Mouse (Mus musculus): ENCODE data around the gene Foxj1. TPM values are rescaled to one million over a fixed set of nuclear protein-coding genes. Genes with fewer than 3 reads are reported as not detected.

The Foxj1 gene
- polyA plus RNA-seq, 1 experiment from 2014 or later = 2.0 TPM

DNA sequence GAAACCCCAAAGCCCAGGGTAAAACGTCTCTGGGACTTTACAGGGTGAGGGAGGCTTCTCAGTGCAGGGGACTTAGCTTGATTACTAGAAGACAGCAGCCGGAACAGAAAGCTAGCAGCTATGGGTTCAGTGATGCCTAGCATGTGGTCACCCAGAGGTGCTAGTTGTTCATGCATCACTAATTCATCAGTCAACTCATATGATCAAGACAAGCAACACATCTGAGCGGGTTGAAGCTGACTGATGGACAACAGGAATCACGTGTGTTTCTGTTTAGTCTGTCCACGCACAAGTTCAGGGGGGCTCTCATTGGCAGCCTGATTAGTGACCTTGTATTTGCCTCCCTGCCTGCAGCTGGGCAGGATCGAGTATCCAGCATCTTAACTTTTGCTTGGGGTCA is 51.2 kb downstream of the Foxj1 start:
- WGBS = 53% methylated on average over 6 of the region's 6 CpGs
- Histone ChIP-seq H3K4me3 (ENCODE audit: low read length) (no peak overlapping the region), H3K27me3 (ENCODE audit: control insufficient read depth, insufficient read depth, low read length) (peaks cover 55% of the 10 kb centered on the region), H3K9me3 (replicated peaks; ENCODE audit: control insufficient read depth, low read length) (no peaks in the 10 kb centered on the region), H3K9ac (ENCODE audit: low read length) (no peak overlapping the region), H3K36me3 (ENCODE audit: control insufficient read depth, insufficient read depth) (peaks cover 8% of the 10 kb centered on the region; the same call in 1 of the 2 replicates), H3K4me2 (ENCODE audit: low read depth, low read length) (no peak overlapping the region), H3K27ac (ENCODE audit: low read length) (no peak overlapping the region), H3K4me1 (ENCODE audit: control insufficient read depth, insufficient read depth, low read length) (peaks cover 8% of the 10 kb centered on the region)
- no peak for ATAC-seq (replicated peaks; ENCODE audit: extremely low read depth, insufficient read depth, low FRiP score)

DNA sequence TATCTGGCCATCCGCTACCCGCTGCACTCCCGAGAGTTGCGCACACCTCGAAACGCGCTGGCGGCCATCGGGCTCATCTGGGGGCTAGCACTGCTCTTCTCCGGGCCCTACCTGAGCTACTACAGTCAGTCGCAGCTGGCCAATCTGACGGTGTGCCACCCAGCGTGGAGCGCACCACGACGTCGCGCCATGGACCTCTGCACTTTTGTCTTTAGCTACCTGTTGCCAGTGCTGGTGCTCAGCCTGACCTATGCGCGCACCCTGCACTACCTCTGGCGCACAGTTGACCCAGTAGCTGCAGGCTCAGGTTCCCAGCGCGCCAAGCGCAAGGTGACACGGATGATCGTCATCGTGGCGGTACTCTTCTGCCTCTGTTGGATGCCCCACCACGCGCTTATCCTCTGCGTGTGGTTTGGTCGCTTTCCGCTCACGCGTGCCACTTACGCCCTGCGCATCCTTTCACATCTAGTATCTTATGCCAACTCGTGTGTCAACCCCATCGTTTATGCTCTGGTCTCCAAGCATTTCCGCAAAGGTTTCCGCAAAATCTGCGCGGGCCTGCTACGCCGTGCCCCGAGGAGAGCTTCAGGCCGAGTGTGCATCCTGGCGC is 52.2 kb downstream of the Foxj1 start:
- H3K4me3 ChIP-seq (ENCODE audit: low read length) = no peak overlapping the region
- H3K9ac ChIP-seq (ENCODE audit: low read length) = no peak overlapping the region
- H3K4me1 ChIP-seq (ENCODE audit: control insufficient read depth, insufficient read depth, low read length) = peaks cover 8% of the 10 kb centered on the region
- peaks cover 55% of the 10 kb centered on the region for H3K27me3 ChIP-seq (ENCODE audit: control insufficient read depth, insufficient read depth, low read length)
- H3K36me3 ChIP-seq (ENCODE audit: control insufficient read depth, insufficient read depth) = 0 out of 2 replicates have a peak, but pooled peaks cover under 1% of the 10 kb centered on the region
- no peak overlapping the region for H3K27ac ChIP-seq (ENCODE audit: low read length)
- H3K4me2 ChIP-seq (ENCODE audit: low read depth, low read length) = no peak overlapping the region
- no peak for ATAC-seq (replicated peaks; ENCODE audit: extremely low read depth, insufficient read depth, low FRiP score)
- 10% methylated on average over 48 of the region's 48 CpGs for WGBS
- H3K9me3 ChIP-seq (replicated peaks; ENCODE audit: control insufficient read depth, low read length) = no peaks in the 10 kb centered on the region

DNA sequence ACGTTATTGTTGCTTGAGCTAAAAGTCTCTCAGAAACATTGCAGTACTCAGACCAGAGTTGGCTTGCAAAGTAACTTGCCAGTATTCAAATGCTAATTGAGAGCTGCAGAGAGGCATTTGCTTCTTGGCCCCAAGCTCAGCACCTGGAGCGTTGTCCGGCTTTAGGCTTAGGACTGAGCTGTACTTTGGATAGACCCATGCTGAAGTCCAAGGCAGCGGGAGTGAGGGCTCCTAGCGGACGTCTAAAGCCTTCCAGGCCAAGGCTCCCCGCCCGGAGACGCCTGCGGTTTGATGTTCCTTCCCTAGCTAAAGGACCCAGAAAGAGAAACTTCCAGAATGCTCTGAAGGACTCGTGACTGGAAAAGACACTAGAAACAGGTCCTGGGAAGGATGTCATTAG is 53.1 kb downstream of the Foxj1 start:
- H3K4me3 ChIP-seq (ENCODE audit: low read length) = peak overlapping the region; percentile 46
- WGBS = 2% methylated on average over 11 of the region's 11 CpGs
- no peak for ATAC-seq (replicated peaks; ENCODE audit: extremely low read depth, insufficient read depth, low FRiP score)

DNA sequence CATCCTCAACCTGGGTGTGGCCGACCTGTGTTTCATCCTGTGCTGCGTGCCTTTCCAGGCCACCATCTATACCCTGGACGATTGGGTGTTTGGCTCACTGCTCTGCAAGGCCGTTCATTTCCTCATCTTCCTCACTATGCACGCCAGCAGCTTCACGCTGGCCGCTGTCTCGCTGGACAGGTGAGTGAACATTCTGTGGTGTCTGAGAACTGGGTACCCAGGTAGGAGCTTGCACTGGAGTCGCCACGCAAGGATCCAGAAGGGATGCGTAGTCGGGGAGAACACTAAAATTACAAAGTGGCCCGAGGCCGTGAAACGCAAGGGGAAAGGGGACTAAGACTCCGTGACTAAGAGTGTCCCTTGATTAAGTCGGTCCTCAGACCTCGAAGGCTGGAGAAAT is 53.5 kb downstream of the Foxj1 start:
- peak overlapping the region; percentile 65 for H3K4me2 ChIP-seq (ENCODE audit: low read depth, low read length)
- no peaks in the 10 kb centered on the region for H3K36me3 ChIP-seq (ENCODE audit: control insufficient read depth, insufficient read depth)
- no peak overlapping the region for H3K27ac ChIP-seq (ENCODE audit: low read length)
- peaks cover 55% of the 10 kb centered on the region for H3K27me3 ChIP-seq (ENCODE audit: control insufficient read depth, insufficient read depth, low read length)
- peaks cover 8% of the 10 kb centered on the region for H3K4me1 ChIP-seq (ENCODE audit: control insufficient read depth, insufficient read depth, low read length)
- no peaks in the 10 kb centered on the region for H3K9me3 ChIP-seq (replicated peaks; ENCODE audit: control insufficient read depth, low read length)
- ATAC-seq (replicated peaks; ENCODE audit: extremely low read depth, insufficient read depth, low FRiP score) = no peak
- peak overlapping the region; percentile 32 for H3K9ac ChIP-seq (ENCODE audit: low read length)
- H3K4me3 ChIP-seq (ENCODE audit: low read length) = peak overlapping the region; percentile 46
- 4% methylated on average over 18 of the region's 18 CpGs for WGBS

More for the DNA sequence above, 53.1 kb downstream of the Foxj1 start:
- Histone ChIP-seq H3K4me1 (ENCODE audit: control insufficient read depth, insufficient read depth, low read length) (peaks cover 8% of the 10 kb centered on the region), H3K9ac (ENCODE audit: low read length) (no peak overlapping the region), H3K36me3 (ENCODE audit: control insufficient read depth, insufficient read depth) (no peaks in the 10 kb centered on the region), H3K27me3 (ENCODE audit: control insufficient read depth, insufficient read depth, low read length) (peaks cover 55% of the 10 kb centered on the region), H3K4me2 (ENCODE audit: low read depth, low read length) (no peak overlapping the region; the same call in 1 of the 2 replicates), H3K27ac (ENCODE audit: low read length) (no peak overlapping the region), H3K9me3 (replicated peaks; ENCODE audit: control insufficient read depth, low read length) (no peaks in the 10 kb centered on the region)

DNA sequence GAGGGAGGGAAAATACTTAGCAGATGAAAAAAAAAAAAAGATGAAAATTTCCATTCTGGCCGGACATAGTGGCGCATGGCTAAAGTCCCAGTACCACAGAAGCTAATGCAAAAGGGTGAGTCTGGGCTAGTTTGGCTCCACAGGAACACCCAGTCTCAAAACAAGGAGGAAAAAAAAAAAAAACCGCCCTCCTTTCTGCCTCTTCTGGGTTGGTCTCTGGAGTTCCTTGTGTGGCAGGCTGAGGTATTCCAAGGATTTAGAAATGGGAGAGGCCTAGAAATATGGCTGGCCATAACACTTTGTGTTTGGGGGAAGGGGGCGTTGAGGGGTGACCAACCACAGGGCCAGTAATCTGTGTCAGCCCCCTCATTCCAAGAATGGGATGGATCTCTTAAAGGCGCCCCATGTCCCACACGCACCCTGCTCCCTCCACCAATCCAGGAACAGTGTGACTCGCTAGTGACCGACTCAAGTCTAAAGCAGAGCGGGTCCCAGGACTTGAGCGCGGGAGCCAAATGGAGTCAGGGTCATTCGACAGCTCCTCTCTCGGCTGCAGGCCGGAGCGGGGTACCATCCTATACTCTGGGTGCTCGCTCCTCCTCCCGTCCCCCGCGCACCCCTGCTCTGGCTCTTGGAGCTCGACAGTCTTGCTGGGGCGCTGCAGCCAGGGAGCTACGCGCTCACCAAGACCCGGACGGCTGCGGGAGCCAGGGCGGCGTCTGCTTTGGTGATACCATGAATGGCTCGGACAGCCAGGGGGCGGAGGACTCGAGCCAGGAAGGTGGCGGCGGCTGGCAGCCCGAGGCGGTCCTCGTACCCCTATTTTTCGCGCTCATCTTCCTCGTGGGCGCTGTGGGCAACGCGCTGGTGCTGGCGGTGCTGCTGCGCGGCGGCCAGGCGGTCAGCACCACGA is 54.2 kb downstream of the Foxj1 start, which contains the start of gene Galr2:
TSS of gene Galr2 (plus strand) at position 189 of the 913 bp plus-strand sequence.
- Histone ChIP-seq H3K9me3 (replicated peaks; ENCODE audit: control insufficient read depth, low read length) (no peaks in the 10 kb centered on the region), H3K9ac (ENCODE audit: low read length) (peak within 1 kb of the TSS; percentile 32), H3K4me1 (ENCODE audit: control insufficient read depth, insufficient read depth, low read length) (peaks cover 8% of the 10 kb centered on the region), H3K36me3 (ENCODE audit: control insufficient read depth, insufficient read depth) (no peaks in the 10 kb centered on the region), H3K4me3 (ENCODE audit: low read length) (peak within 1 kb of the TSS; percentile 46), H3K27ac (ENCODE audit: low read length) (no peak within 1 kb of the TSS), H3K4me2 (ENCODE audit: low read depth, low read length) (peak within 1 kb of the TSS; percentile 65), H3K27me3 (ENCODE audit: control insufficient read depth, insufficient read depth, low read length) (peaks cover 55% of the 10 kb centered on the region)
- ATAC-seq (replicated peaks; ENCODE audit: extremely low read depth, insufficient read depth, low FRiP score) = no peak
- WGBS = 7% methylated on average over 46 of the region's 48 CpGs

Other genes with a start within 250 kb of the Foxj1 start
- gene Wbp2, start 248.4 kb downstream of the Foxj1 start, polyA plus RNA-seq (2015; fragmentation: Nextera tagmentation; extraction: Ambion mirVana) = 143 and 153 TPM in 2 replicates
- 79.8 and 89.2 TPM in 2 replicates for gene Trim47, start 208.2 kb downstream of the Foxj1 start, polyA plus RNA-seq (2015; fragmentation: Nextera tagmentation; extraction: Ambion mirVana)
- gene Trim65, start 204.3 kb downstream of the Foxj1 start, polyA plus RNA-seq (2015; fragmentation: Nextera tagmentation; extraction: Ambion mirVana) = 5.3 and 6.5 TPM in 2 replicates
- gene Mrpl38, start 196.5 kb downstream of the Foxj1 start, polyA plus RNA-seq (2015; fragmentation: Nextera tagmentation; extraction: Ambion mirVana) = 102 and 106 TPM in 2 replicates
- 20.8 and 23.7 TPM in 2 replicates for gene Fbf1, start 167.2 kb downstream of the Foxj1 start, polyA plus RNA-seq (2015; fragmentation: Nextera tagmentation; extraction: Ambion mirVana)
- gene Ten1, start 136.5 kb downstream of the Foxj1 start, polyA plus RNA-seq (2015; fragmentation: Nextera tagmentation; extraction: Ambion mirVana) = 76.0 and 84.5 TPM in 2 replicates
- gene Acox1, start 136.4 kb downstream of the Foxj1 start, polyA plus RNA-seq (2015; fragmentation: Nextera tagmentation; extraction: Ambion mirVana) = 38.6 and 40.5 TPM in 2 replicates
- gene Evpl, start 97.3 kb downstream of the Foxj1 start, polyA plus RNA-seq (2015; fragmentation: Nextera tagmentation; extraction: Ambion mirVana) = 1.2 TPM in 2 replicates
- 65.9 and 72.3 TPM in 2 replicates for gene Srp68, start 61.2 kb downstream of the Foxj1 start, polyA plus RNA-seq (2015; fragmentation: Nextera tagmentation; extraction: Ambion mirVana)
- 0.11 and 0.20 TPM in 2 replicates for gene Galr2, start 54.5 kb downstream of the Foxj1 start, polyA plus RNA-seq (2015; fragmentation: Nextera tagmentation; extraction: Ambion mirVana)
- gene Exoc7, start 28.2 kb downstream of the Foxj1 start, polyA plus RNA-seq (2015; fragmentation: Nextera tagmentation; extraction: Ambion mirVana) = 50.2 and 54.6 TPM in 2 replicates
- 7.8 and 11.6 TPM in 2 replicates for gene Rnf157, start 77.6 kb upstream of the Foxj1 start, polyA plus RNA-seq (2015; fragmentation: Nextera tagmentation; extraction: Ambion mirVana)
- 29.2 and 35.4 TPM in 2 replicates for gene Ubald2, start 98.7 kb upstream of the Foxj1 start, polyA plus RNA-seq (2015; fragmentation: Nextera tagmentation; extraction: Ambion mirVana)
- gene Qrich2, start 130.8 kb upstream of the Foxj1 start, polyA plus RNA-seq (2015; fragmentation: Nextera tagmentation; extraction: Ambion mirVana) = 0.07 TPM in 1 of 2 replicates, not detected in the other
- 98.6 and 99.1 TPM in 2 replicates for gene Prpsap1, start 158.8 kb upstream of the Foxj1 start, polyA plus RNA-seq (2015; fragmentation: Nextera tagmentation; extraction: Ambion mirVana)
- 3.6 and 4.5 TPM in 2 replicates for gene Sphk1, start 195.5 kb upstream of the Foxj1 start, polyA plus RNA-seq (2015; fragmentation: Nextera tagmentation; extraction: Ambion mirVana)
- gene Ube2o, start 246.0 kb upstream of the Foxj1 start, polyA plus RNA-seq (2015; fragmentation: Nextera tagmentation; extraction: Ambion mirVana) = 5.5 and 6.9 TPM in 2 replicates